Mouse (Mus musculus) E14TG2a.4 (cell line): ENCODE results near the gene Fam53b.

Source experiments
- H3K27me3 ChIP-seq: 2 replicates; pipeline ENCODE4 v1.6.1; 2014; ENCODE audit warnings: low read length, control low read depth; ENCODE audit not compliant: insufficient read depth
- H3K36me3 ChIP-seq: 2 replicates; pipeline ENCODE4 v1.6.1; 2014; ENCODE audit warnings: low read length, control low read depth; ENCODE audit not compliant: insufficient read depth
- H3K4me1 ChIP-seq: replicated peaks from 2 replicates; pipeline ENCODE4 v1.6.1; 2014; ENCODE audit warnings: low read depth, low read length, control low read depth
- H3K4me3 ChIP-seq: replicated peaks from 2 replicates; pipeline ENCODE4 v1.5.1; 2014; ENCODE audit warnings: mild to moderate bottlenecking, low read length
- H3K9me3 ChIP-seq: 2 replicates; pipeline ENCODE4 v1.6.1; 2014; ENCODE audit warnings: low read length, control low read depth
- CTCF ChIP-seq: conservative IDR thresholded peaks from 2 replicates; pipeline ENCODE4 v1.5.1; 2014; ENCODE audit warnings: low read length
- NANOG ChIP-seq: IDR thresholded peaks from 2 replicates; pipeline ENCODE4 v1.6.1; 2014; ENCODE audit warnings: borderline replicate concordance, low read length, mixed read lengths
- POU5F1 ChIP-seq: IDR thresholded peaks from 2 replicates; pipeline ENCODE4 v1.6.1; 2014; ENCODE audit warnings: low read length, borderline replicate concordance

Gene Fam53b

GRCm38 (mm10) chr7:132701412-132701811 is 112.3 kb downstream of the Fam53b start:
- no peak for TF ChIP-seq POU5F1
- TF ChIP-seq NANOG: no peak
- no peak for TF ChIP-seq CTCF
- H3K9me3 ChIP-seq: no peaks in the 10 kb centered on the region
- no peak overlapping the region for H3K4me3 ChIP-seq

GRCm38 (mm10) chr7:132700107-132700506 is 113.6 kb downstream of the Fam53b start:
- TF ChIP-seq CTCF: no peak
- TF ChIP-seq POU5F1: no peak
- no peak for TF ChIP-seq NANOG

More at GRCm38 (mm10) chr7:132701412-132701811, 112.3 kb downstream of the Fam53b start:
- peaks cover 28% of the 10 kb centered on the region for H3K27me3 ChIP-seq
- no peaks in the 10 kb centered on the region for H3K36me3 ChIP-seq
- H3K4me1 ChIP-seq: peaks cover 10% of the 10 kb centered on the region; the same call in 1 of the 2 replicates

GRCm38 (mm10) chr7:132699639-132700038 is 114.0 kb downstream of the Fam53b start:
- Histone ChIP-seq H3K4me1 (peaks cover 10% of the 10 kb centered on the region; the same call in 1 of the 2 replicates), H3K9me3 (0 out of 2 replicates have a peak, but pooled peaks cover 2% of the 10 kb centered on the region), H3K4me3 (no peak overlapping the region), H3K36me3 (no peaks in the 10 kb centered on the region), H3K27me3 (peaks cover 25% of the 10 kb centered on the region)
- no peak for TF ChIP-seq POU5F1
- TF ChIP-seq NANOG: no peak
- no peak for TF ChIP-seq CTCF

More at GRCm38 (mm10) chr7:132700107-132700506, 113.6 kb downstream of the Fam53b start:
- Histone ChIP-seq H3K9me3 (no peaks in the 10 kb centered on the region), H3K27me3 (peaks cover 28% of the 10 kb centered on the region), H3K4me1 (peaks cover 10% of the 10 kb centered on the region; the same call in 1 of the 2 replicates), H3K4me3 (no peak overlapping the region), H3K36me3 (no peaks in the 10 kb centered on the region)

GRCm38 (mm10) chr7:132699165-132699564 is 114.5 kb downstream of the Fam53b start:
- Histone ChIP-seq H3K9me3 (0 out of 2 replicates have a peak, but pooled peaks cover 2% of the 10 kb centered on the region), H3K4me3 (no peak overlapping the region), H3K4me1 (peaks cover 10% of the 10 kb centered on the region; the same call in 1 of the 2 replicates), H3K27me3 (peaks cover 20% of the 10 kb centered on the region), H3K36me3 (no peaks in the 10 kb centered on the region)
- TF ChIP-seq POU5F1 (no peak), NANOG (no peak), CTCF (no peak)

GRCm38 (mm10) chr7:132698737-132699136 is 114.9 kb downstream of the Fam53b start:
- Histone ChIP-seq H3K4me1 (peaks cover 10% of the 10 kb centered on the region; the same call in 1 of the 2 replicates), H3K27me3 (peaks cover 16% of the 10 kb centered on the region; the same call in 1 of the 2 replicates), H3K36me3 (no peaks in the 10 kb centered on the region), H3K9me3 (0 out of 2 replicates have a peak, but pooled peaks cover 2% of the 10 kb centered on the region), H3K4me3 (no peak overlapping the region)
- TF ChIP-seq CTCF (no peak), NANOG (no peak), POU5F1 (no peak)

- Histone ChIP-seq H3K9me3 (0 out of 2 replicates have a peak, but pooled peaks cover 2% of the 10 kb centered on the region), H3K36me3 (no peaks in the 10 kb centered on the region), H3K4me1 (peaks cover 18% of the 10 kb centered on the region; the same call in 1 of the 2 replicates), H3K4me3 (no peak overlapping the region), H3K27me3 (peaks cover 14% of the 10 kb centered on the region; the same call in 1 of the 2 replicates)
- TF ChIP-seq CTCF (no peak), POU5F1 (no peak), NANOG (no peak)
These were observed 116.4 kb downstream of the Fam53b start for GRCm38 (mm10) chr7:132697258-132697796.

GRCm38 (mm10) chr7:132693561-132693960 is 120.1 kb downstream of the Fam53b start:
- H3K4me1 ChIP-seq: peaks cover 16% of the 10 kb centered on the region; the same call in 1 of the 2 replicates
- H3K9me3 ChIP-seq: 0 out of 2 replicates have a peak, but pooled peaks cover 2% of the 10 kb centered on the region
- peaks cover 7% of the 10 kb centered on the region; the same call in 1 of the 2 replicates for H3K27me3 ChIP-seq
- TF ChIP-seq NANOG (no peak), CTCF (no peak), POU5F1 (no peak)
- H3K36me3 ChIP-seq: no peaks in the 10 kb centered on the region
- H3K4me3 ChIP-seq: no peak overlapping the region

GRCm38 (mm10) chr7:132692719-132693118 is 121.0 kb downstream of the Fam53b start:
- Histone ChIP-seq H3K4me3 (no peak overlapping the region), H3K27me3 (peaks cover 6% of the 10 kb centered on the region; the same call in 1 of the 2 replicates), H3K9me3 (0 out of 2 replicates have a peak, but pooled peaks cover 2% of the 10 kb centered on the region), H3K4me1 (peaks cover 20% of the 10 kb centered on the region; the same call in 1 of the 2 replicates), H3K36me3 (no peaks in the 10 kb centered on the region)
- TF ChIP-seq NANOG: no peak
- no peak for TF ChIP-seq POU5F1
- TF ChIP-seq CTCF: no peak
